Mouse (Mus musculus) limb, embryonic 13.5 days (tissue): ENCODE data around the gene Vmn2r5. TPM values are rescaled to one million over a fixed set of nuclear protein-coding genes. Genes with fewer than 3 reads are reported as not detected.
"Not testable (repeated sequence)": the region's sequence is repeated elsewhere in the genome, so short reads cannot be mapped to it uniquely, and the experiment has no call there.

Source experiments
- ATAC-seq: fragments of 200-750 bp; cut with Nextera tagmentation; 2 replicates; pipeline ENCODE4 v1.8.0; 2017; ENCODE audit warnings: low read depth, moderate number of reproducible peaks, moderate TSS enrichment; ENCODE audit not compliant: low FRiP score
- H3K27ac ChIP-seq: fragments of 300-500 bp; sonication (generic); 2 replicates; pipeline ENCODE4 v1.5.1; 2015; ENCODE audit warnings: inconsistent platforms, mild to moderate bottlenecking, moderate library complexity
- H3K27me3 ChIP-seq: fragments of 300-500 bp; sonication (generic); 2 replicates; pipeline ENCODE4 v1.6.1; 2015; ENCODE audit warnings: mild to moderate bottlenecking, inconsistent platforms
- H3K36me3 ChIP-seq: fragments of 300-500 bp; sonication (generic); 2 replicates; pipeline ENCODE4 v1.6.1; 2015; ENCODE audit warnings: inconsistent platforms, mild to moderate bottlenecking, moderate library complexity
- H3K4me1 ChIP-seq: fragments of 300-500 bp; sonication (generic); 2 replicates; pipeline ENCODE4 v1.6.1; 2015; ENCODE audit warnings: inconsistent platforms
- H3K4me2 ChIP-seq: fragments of 300-500 bp; sonication (generic); replicated peaks from 2 replicates; pipeline ENCODE4 v1.6.1; 2015; ENCODE audit warnings: inconsistent platforms, mild to moderate bottlenecking, moderate library complexity
- H3K4me3 ChIP-seq: fragments of 300-500 bp; sonication (generic); 2 replicates; pipeline ENCODE4 v1.5.1; 2015; ENCODE audit warnings: moderate library complexity, mild to moderate bottlenecking, inconsistent platforms
- H3K9ac ChIP-seq: fragments of 300-500 bp; sonication (generic); 2 replicates; pipeline ENCODE4 v1.6.1; 2015; ENCODE audit warnings: mild to moderate bottlenecking, inconsistent platforms
- H3K9me3 ChIP-seq: fragments of 300-500 bp; sonication (generic); 2 replicates; pipeline ENCODE4 v1.6.1; 2016; ENCODE audit warnings: inconsistent platforms
- WGBS: fragments of 180-500 bp; shearing (Covaris S2); methylation state at CpG from one replicate; pipeline ENCODE4 v1.1.7; 2015; 5-methylcytosine and 5-hydroxymethylcytosine counted together
- polyA plus RNA-seq: library from polyadenylated mRNA; unstranded; fragments of >200 nt; fragmentation: Nextera tagmentation; extraction: Ambion mirVana; gene quantifications from 2 replicates; pipeline ENCODE4 v1.2.1, GENCODE M21; 2015

Vmn2r5 gene
- polyA plus RNA-seq, result not detected in 2 replicates

- not testable (repeated sequence) for ATAC-seq, H3K9me3 ChIP-seq, H3K9ac ChIP-seq, H3K4me1 ChIP-seq, H3K4me2 ChIP-seq, H3K36me3 ChIP-seq, H3K27me3 ChIP-seq, H3K4me3 ChIP-seq, H3K27ac ChIP-seq
- WGBS, result 100% methylated on average over 1 of the region's 2 CpGs
Observed at GRCm38 (mm10) chr3:64509742-64510141, at the start of gene Vmn2r5. Vmn2r5 (minus strand) TSS chr3:64509842.

DNA sequence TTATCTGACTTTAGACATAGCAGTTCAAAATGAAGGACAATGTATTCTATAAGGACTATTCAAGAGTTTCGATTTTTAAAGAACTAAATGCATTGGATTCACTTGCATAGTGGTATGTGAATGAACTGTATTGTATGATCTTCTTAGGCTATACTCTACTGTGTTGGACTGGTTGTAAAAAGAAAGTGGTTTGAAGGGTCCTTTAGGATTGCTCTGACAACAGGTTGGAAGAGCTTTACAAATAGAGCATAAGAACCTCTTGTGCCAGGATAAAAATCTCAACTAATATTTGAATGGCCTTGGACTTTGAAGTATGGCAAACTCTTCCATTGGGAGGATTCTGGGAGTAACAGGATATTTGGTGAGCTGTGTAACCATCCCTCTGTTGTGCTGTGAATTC, 13.9 kb upstream of the Vmn2r5 start:
- ATAC-seq, H3K4me2 ChIP-seq: not testable (repeated sequence)
- 75% methylated on average over 1 of the region's 1 CpGs for WGBS

More for the DNA sequence above, 13.9 kb upstream of the Vmn2r5 start:
- not testable (repeated sequence) for H3K9me3 ChIP-seq, H3K36me3 ChIP-seq, H3K4me3 ChIP-seq, H3K9ac ChIP-seq, H3K27me3 ChIP-seq, H3K27ac ChIP-seq, H3K4me1 ChIP-seq

Other genes starting within 250 kb of the Vmn2r5 start
- not detected in 2 replicates for gene Vmn2r3, start 220.1 kb downstream of the Vmn2r5 start, polyA plus RNA-seq
- gene Vmn2r4, start 94.5 kb downstream of the Vmn2r5 start, polyA plus RNA-seq, result not detected in 2 replicates
- not detected in 2 replicates for gene Vmn2r6, start 56.0 kb upstream of the Vmn2r5 start, polyA plus RNA-seq